Mouse (Mus musculus) erythroblast, embryonic 14.5 days (primary cell): ENCODE measurements around the gene Tfeb. TPM values are rescaled to one million over a fixed set of nuclear protein-coding genes. Genes with fewer than 3 reads are reported as not detected.

Source experiments
- H3K27me3 ChIP-seq: 2 replicates; pipeline ENCODE4 v1.6.1; 2012; ENCODE audit warnings: inconsistent platforms; ENCODE audit not compliant: control insufficient read depth
- H3K36me3 ChIP-seq: 2 replicates; pipeline ENCODE4 v1.6.1; 2012; ENCODE audit warnings: mild to moderate bottlenecking, inconsistent platforms; ENCODE audit not compliant: control insufficient read depth
- H3K4me1 ChIP-seq: 2 replicates; pipeline ENCODE4 v1.6.1; 2012; ENCODE audit warnings: inconsistent platforms; ENCODE audit not compliant: control insufficient read depth
- H3K4me3 ChIP-seq: replicated peaks from 2 replicates; pipeline ENCODE3; 2012; ENCODE audit warnings: moderate library complexity, mild to moderate bottlenecking, inconsistent platforms
- H3K9me3 ChIP-seq: 2 replicates; pipeline ENCODE4 v1.6.1; 2012; ENCODE audit warnings: low read length, inconsistent platforms, mixed read lengths; ENCODE audit not compliant: control insufficient read depth
- GATA1 ChIP-seq: IDR thresholded peaks from 2 replicates; pipeline ENCODE4 v1.6.1; 2012; ENCODE audit warnings: low read length, inconsistent platforms, mixed read lengths
- TAL1 ChIP-seq: IDR thresholded peaks from 3 replicates; pipeline ENCODE4 v1.6.1; 2012; ENCODE audit warnings: low read length, inconsistent platforms, mixed read lengths
- polyA plus RNA-seq: library from polyadenylated mRNA; stranded (reverse); fragments of >175 nt; gene quantifications from 2 replicates; pipeline ENCODE4 v1.2.3, GENCODE M21; 2012

The Tfeb gene
- polyA plus RNA-seq, 1 experiment, result 1.5 TPM

DNA sequence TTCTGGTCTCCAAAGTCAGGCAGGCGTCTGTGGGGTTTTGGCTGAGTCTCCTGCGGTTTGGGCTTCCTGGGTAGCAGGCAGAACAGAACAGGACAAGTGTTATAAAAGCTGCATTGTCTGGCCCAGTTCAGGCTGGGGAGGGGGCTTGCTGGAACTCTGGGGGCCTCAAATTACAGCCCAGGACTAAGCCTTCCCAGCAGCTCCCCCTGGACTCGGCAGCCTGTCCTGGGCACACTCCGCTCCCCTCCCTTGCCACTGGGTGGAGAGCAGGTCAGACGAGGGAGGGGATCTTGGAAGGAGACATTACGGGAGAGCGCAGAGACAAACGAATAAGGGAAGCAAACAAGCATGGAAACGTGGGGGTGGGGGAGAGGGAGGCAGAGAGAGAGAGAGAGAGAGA lies 94.3 kb downstream of the Tfeb start:
- peaks cover 53% of the 10 kb centered on the region for H3K27me3 ChIP-seq

DNA sequence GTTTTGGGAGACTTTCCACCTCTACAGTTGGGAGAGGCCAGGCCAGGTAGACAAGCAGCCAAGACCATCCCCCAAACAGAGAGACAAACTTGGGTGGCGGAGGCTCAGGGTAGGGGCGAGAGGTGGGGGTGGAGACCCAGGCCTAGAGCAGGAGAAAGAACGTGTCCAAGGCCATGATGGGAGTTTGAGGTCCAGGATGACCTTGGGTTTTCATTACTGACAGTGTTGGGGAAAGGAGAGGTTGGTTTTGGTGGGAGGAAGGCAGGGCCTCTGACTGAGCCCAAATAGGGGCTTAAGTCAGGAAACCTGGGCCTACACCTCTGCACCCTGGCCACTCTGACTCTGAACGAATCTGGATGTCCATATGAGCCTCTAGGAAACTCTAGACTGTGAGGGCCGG lies 94.9 kb downstream of the Tfeb start:
- TF ChIP-seq TAL1, result no peak
- no peak for TF ChIP-seq GATA1
- Histone ChIP-seq H3K4me1 (no peaks in the 10 kb centered on the region), H3K36me3 (no peaks in the 10 kb centered on the region), H3K9me3 (no peaks in the 10 kb centered on the region), H3K27me3 (peaks cover 53% of the 10 kb centered on the region), H3K4me3 (no peak overlapping the region)

More for the DNA sequence above, 94.3 kb downstream of the Tfeb start:
- no peaks in the 10 kb centered on the region for H3K9me3 ChIP-seq
- no peak overlapping the region for H3K4me3 ChIP-seq
- TF ChIP-seq TAL1, result no peak
- TF ChIP-seq GATA1, result no peak
- no peaks in the 10 kb centered on the region for H3K36me3 ChIP-seq
- no peaks in the 10 kb centered on the region for H3K4me1 ChIP-seq

DNA sequence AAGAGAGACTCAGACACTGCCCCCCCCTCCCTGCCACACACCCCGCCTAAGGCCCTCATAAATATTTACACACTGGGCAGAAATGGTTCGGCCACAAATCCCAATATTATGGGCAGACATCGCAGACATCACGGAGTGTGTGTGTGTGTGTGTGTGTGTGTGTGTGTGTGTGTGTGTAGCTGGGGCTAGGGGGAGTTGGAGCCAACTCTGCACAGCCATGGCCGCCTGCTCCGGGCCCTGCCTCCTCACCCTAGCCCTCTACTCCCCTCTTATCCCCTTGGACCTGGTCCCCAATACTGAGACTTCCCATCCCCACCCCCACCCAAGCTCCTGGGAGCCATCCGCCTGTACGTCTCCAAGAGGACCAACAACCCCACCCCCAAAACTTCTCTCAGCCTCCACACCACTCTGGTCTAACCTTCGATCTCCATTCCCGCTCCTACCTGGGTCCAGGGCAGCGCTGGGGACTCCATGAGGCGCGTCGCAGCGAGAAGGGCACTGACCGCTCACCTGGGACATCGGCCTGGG lies 95.7 kb downstream of the Tfeb start:
- Histone ChIP-seq H3K9me3 (no peaks in the 10 kb centered on the region), H3K4me1 (no peaks in the 10 kb centered on the region), H3K36me3 (no peaks in the 10 kb centered on the region), H3K4me3 (peak overlapping the region; percentile 42), H3K27me3 (peaks cover 53% of the 10 kb centered on the region)
- TF ChIP-seq GATA1, result no peak
- TF ChIP-seq TAL1, result no peak

DNA sequence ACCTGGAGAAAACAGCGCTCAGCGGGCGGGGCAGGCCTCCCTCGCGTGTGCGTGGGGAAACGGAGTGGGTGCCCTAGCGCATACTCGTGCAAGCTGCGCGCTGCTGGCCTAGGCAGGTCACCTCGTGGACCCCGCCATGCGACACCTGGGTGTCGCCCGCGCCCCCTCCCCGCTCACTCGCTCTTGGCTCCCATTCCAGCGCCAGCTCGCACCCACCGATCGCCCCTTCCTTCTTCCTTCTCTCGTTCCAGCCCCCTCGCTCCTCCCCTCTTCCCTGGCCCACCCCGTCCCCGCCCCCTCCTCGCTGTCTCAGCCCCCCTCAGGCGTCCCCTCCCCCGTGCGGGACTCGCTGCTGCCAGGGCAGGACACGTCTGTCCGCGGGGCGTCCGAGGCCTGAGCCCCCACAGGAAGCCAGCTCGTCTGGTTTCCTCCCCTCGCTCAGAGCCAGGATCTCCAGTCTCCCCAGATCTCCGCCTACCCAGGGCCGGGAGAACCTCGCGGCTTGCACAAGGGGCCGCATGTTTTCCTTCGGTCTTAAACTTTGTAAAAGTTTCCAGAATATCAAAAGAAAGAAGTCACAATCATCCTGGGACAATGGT lies 96.3 kb downstream of the Tfeb start:
- TF ChIP-seq GATA1, result no peak
- no peak for TF ChIP-seq TAL1
- H3K4me3 ChIP-seq, result peak overlapping the region; percentile 42
- H3K4me1 ChIP-seq, result no peaks in the 10 kb centered on the region
- peaks cover 53% of the 10 kb centered on the region for H3K27me3 ChIP-seq
- no peaks in the 10 kb centered on the region for H3K36me3 ChIP-seq
- no peaks in the 10 kb centered on the region for H3K9me3 ChIP-seq

DNA sequence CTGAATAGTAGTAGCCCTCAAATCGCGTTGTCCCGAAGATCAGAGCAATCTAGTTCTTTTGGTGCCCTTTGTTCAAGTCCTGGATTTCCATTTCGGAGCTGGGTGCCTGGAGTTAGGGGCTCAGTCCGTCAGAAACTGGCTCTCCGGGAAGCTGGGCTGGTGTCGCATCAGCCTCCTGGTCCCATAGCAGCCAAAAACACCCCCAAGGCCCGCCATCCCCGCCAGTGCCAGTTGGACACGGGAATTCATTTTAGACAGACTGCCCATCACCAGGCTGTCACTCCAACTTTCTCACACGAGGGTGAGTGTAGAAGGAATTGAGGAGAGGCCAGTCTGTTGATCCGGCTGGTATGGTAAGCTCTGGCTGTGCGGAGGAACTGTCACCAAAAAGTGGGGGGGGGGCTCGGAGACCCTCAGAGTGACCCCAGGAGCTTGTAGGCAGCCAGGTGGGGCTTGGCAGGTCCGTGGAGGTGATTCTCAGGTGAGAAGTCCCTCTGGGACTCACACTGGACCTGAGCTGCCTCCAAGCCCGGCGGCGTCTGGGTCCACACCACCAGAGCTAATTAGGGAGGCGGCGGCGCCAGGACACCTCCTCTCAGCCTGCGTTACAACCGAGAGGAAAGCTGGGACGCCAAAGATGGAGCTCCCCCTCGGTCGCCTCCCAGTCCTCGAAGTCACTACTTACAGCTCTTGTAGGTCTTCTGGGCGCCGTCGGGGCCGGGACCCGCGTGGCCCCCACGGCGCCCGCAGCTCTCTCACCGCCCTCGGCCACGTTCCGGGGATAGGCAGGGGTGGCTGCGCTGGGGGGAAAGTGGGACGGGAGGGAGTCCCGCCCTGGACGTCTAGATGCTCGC lies 97.0 kb downstream of the Tfeb start:
- Histone ChIP-seq H3K27me3 (peaks cover 53% of the 10 kb centered on the region), H3K4me1 (no peaks in the 10 kb centered on the region), H3K9me3 (no peaks in the 10 kb centered on the region), H3K36me3 (no peaks in the 10 kb centered on the region), H3K4me3 (no peak overlapping the region)
- no peak for TF ChIP-seq GATA1
- TF ChIP-seq TAL1, result no peak

DNA sequence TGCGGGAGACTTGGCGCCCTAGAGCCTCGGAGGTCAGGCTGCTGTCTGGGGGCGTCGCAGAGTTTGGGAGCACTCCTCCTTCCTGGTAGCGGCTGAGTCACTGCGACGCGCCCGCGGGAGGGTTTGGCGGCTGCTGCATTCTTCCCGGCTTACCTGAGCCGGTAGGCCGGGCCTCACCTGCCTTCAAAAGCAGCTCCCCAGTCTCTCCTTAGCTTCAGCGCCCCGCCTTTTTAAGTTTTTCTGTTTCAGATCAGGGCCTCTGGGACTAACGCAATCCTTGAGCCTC lies 97.6 kb downstream of the Tfeb start, which contains the start of gene Mdfi:
Mdfi (minus strand) TSS at position 210 of the 286 bp plus-strand sequence.
- TF ChIP-seq TAL1, result no peak
- TF ChIP-seq GATA1, result no peak
- Histone ChIP-seq H3K4me1 (no peaks in the 10 kb centered on the region), H3K27me3 (peaks cover 53% of the 10 kb centered on the region), H3K36me3 (no peaks in the 10 kb centered on the region), H3K4me3 (no peak within 1 kb of the TSS), H3K9me3 (no peaks in the 10 kb centered on the region)

DNA sequence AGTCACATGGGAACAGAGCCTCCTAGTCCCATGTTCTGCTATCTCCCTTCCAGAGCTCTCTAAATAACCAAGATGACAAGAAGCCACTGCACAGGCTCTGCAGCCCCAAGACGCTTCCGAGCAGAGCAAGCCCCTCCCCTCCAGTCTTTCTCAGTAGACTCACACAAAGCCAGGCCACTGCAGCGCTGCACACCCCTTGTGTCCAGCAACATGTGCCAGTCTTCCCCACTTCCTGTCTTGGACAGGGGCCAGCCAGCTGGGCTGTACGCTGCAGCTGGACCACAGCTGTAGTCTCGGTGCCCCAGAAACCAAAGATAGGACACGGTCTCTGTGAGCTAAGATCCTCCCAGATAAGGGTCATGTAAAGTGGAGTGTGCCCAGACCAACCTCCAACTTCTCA lies 101.0 kb downstream of the Tfeb start:
- Histone ChIP-seq H3K4me1 (no peaks in the 10 kb centered on the region), H3K4me3 (no peak overlapping the region), H3K9me3 (no peaks in the 10 kb centered on the region), H3K27me3 (peaks cover 34% of the 10 kb centered on the region), H3K36me3 (no peaks in the 10 kb centered on the region)
- TF ChIP-seq GATA1 (no peak), TAL1 (no peak)

DNA sequence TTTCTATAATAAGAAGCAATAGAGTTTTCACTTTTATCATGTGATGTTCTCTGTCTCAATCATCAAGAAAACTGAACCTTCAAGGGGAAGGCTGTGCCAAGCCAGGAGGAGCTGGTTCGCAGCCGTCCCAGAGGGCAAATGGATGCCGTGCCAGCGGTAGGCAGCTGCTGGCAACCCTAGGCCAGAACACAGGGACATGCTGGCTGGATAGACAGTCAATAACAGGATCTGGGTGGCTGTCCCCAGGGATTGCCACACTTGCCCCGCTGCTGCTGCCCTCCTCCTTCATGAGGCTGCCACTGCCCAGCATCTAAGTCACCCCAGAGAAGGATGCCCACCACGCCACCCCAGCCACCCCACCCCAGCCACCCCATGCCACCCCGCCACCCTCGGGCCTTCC lies 104.7 kb downstream of the Tfeb start:
- peaks cover 5% of the 10 kb centered on the region for H3K9me3 ChIP-seq
- TF ChIP-seq TAL1 (no peak), GATA1 (no peak)
- H3K4me1 ChIP-seq, result no peaks in the 10 kb centered on the region
- H3K27me3 ChIP-seq, result no peaks in the 10 kb centered on the region; the same call in 1 of the 2 replicates
- H3K36me3 ChIP-seq, result no peaks in the 10 kb centered on the region
- no peak overlapping the region for H3K4me3 ChIP-seq

Other genes starting within 250 kb of the Tfeb start
- gene Taf8, start 234.7 kb upstream of the Tfeb start, polyA plus RNA-seq, result 2.9 and 4.3 TPM in 2 replicates
- 247 and 292 TPM in 2 replicates for gene Ccnd3, start 232.0 kb upstream of the Tfeb start, polyA plus RNA-seq
- gene Bysl, start 125.5 kb upstream of the Tfeb start, polyA plus RNA-seq, result 2.8 and 3.4 TPM in 2 replicates
- gene Med20, start 125.4 kb upstream of the Tfeb start, polyA plus RNA-seq, result 0.43 and 0.45 TPM in 2 replicates
- gene Gm20517, start 125.4 kb upstream of the Tfeb start, polyA plus RNA-seq, result 0.29 and 0.65 TPM in 2 replicates
- gene Usp49, start 106.3 kb upstream of the Tfeb start, polyA plus RNA-seq, result 2.2 and 2.4 TPM in 2 replicates
- gene Tomm6, start 48.6 kb upstream of the Tfeb start, polyA plus RNA-seq, result 8.2 and 11.4 TPM in 2 replicates
- 0.05 and 0.08 TPM in 2 replicates for gene Frs3, start 48.0 kb upstream of the Tfeb start, polyA plus RNA-seq
- 0.05 TPM in 1 of 2 replicates, not detected in the other for gene Gm21981, start 42.6 kb upstream of the Tfeb start, polyA plus RNA-seq
- gene Prickle4, start 42.3 kb upstream of the Tfeb start, polyA plus RNA-seq, result 0.13 TPM in 1 of 2 replicates, not detected in the other
- not detected in 2 replicates for gene Pgc, start 10.2 kb upstream of the Tfeb start, polyA plus RNA-seq
- 0.03 and 0.08 TPM in 2 replicates for gene Mdfi, start 97.7 kb downstream of the Tfeb start, polyA plus RNA-seq
- 10.1 and 10.6 TPM in 2 replicates for gene Foxp4, start 187.6 kb downstream of the Tfeb start, polyA plus RNA-seq